Mouse (Mus musculus) liver, postnatal 0 days (tissue): ENCODE data around the gene Gm37240.

ENCODE experiments used
- CTCF ChIP-seq: sonication (generic); IDR thresholded peaks from 2 replicates; pipeline ENCODE4 v1.5.1; 2016; ENCODE audit warnings: antibody characterized with exemption, low read depth
- EP300 ChIP-seq: IDR thresholded peaks from 2 replicates; pipeline ENCODE4 v1.6.1; 2016; ENCODE audit warnings: antibody characterized with exemption, low read depth, mild to moderate bottlenecking

DNA sequence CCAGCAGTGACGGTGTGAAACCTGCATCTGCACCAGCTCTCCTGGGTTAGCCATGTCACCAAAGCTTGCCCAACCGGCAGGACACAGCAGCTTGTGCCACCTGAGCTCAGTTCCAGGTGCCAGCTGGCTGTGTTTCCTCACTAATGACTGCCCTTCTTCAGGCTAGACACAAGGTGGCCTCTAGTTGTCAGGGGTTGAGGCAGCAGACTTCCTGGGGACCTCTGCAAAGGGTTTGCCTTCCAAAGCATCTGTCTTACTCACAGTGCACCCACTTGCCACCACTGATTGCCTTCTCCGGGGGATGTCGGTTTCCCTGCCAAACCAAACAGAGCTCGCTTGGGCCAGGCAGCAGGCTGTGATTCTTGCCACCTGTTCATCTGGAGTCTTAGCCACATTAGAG is 1199.1 kb downstream of the Gm37240 start:
- TF ChIP-seq CTCF (no peak), EP300 (no peak)
